Mouse (Mus musculus) mature B cell (primary cell): ENCODE data around the gene Ugt1a7c.
"Not testable (repeated sequence)": the region's sequence is repeated elsewhere in the genome, so short reads cannot be mapped to it uniquely, and the experiment has no call there.

ENCODE experiments used
- in situ Hi-C: fragments of 300-500 bp; cut with MboI; formaldehyde crosslinking; loops from 2 replicates; pipeline ENCODE4 v1.14.3; 2019

Ugt1a7c gene

DNA sequence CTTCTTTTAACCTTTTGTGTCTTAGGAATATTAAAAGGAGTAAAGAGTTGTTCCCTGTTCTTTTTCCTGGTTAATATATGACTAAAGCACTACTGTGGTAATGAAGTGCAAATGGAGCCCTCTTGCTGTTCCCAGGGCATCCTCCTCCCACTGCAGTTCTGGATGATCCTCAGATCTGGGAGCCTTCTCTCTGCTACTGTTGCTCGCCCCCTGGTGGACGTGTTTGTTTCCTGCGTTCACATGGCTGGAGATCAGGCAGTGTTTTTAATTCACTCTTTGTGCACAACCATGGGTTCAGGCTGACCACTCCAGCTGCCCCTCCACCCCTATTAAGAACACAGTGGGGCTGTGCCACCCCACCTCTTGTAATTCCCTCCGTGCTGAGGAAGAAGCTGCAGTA lies 25.7 kb downstream of the Ugt1a7c start:
- in situ Hi-C loops, result not testable (repeated sequence)

DNA sequence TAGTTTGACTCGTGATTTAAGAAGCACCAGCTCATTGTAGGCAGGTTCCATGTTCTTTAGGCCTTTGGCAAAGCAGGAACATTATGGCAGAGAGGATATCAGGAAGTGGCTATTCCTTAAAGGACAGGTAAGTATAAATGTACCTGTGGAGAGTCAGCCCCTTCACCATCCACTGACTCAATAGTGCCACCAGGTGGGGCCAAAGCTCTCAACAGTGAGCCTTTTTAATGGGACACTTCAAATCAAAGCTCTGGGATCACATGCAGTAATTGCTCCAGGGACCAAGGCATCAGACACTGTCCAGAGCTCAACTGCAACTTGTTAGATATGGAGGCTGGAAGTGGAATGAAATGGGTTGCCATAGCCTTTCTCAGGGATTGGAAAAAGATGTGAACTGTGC lies 26.7 kb downstream of the Ugt1a7c start:
- in situ Hi-C loops, result not testable (repeated sequence)

DNA sequence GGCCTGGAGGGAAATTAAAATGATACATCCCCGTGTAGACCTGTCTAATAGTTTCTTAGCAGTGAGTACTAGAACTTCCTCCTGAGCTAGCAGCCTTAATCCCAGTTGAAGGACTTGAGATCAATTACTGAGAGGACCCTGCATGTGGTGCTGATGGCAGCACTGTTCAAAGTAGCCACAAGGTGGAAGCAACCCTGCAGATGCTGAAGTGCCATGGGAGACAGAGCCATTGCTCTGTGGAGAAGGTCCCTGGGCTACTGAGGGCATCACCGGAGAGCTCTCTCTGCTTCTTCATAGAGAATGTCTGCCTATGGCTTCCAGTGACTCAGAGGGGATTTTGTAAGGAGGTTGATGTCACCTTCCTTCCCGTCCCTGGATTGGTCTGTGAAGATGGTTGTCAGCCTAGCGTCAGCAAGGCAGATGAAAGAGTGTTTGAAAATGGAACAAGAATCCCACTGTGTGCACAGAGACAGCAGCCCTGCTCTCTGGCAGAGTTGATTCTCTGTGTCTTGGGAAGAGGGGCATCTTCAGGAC lies 31.0 kb downstream of the Ugt1a7c start:
- in situ Hi-C loops, result not testable (repeated sequence)

DNA sequence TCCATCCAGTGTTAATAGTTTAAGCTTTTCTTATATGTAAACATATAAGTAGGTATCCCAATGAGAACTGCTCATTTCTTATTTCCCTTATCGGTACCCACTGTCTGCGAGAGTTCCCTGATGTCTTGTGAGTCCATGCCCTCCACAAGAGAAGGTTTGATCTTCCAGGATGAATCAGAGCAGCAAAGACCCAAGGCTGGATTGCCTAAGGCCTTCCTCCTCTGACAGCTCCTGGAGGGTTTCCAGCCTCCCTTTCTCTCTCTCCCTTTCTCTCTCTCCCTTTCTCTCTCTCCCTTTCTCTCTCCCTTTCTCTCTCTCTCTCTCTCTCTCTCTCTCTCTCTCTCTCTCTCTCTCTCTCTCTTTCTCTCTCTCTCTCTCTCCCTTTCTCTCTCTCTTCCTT lies 34.2 kb downstream of the Ugt1a7c start:
- in situ Hi-C loops, result not testable (repeated sequence)

DNA sequence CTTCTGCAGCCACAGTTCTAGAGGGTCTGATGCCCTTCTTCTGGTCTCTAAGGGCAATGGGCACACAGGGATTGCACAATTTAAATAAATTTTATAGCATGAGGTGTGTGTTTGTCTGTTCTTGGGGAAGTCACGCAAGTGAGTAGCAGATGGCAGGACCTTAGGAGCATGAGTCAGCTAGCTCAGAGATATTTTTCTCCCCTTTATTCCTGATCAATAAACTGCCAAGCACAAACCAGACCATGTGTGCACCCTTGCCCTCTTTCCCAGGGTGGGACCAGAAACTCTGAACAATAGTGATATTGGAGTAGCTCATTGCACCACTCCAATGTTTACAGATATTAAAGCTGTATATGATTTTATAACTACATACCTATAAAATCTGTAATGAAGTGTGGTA lies 35.4 kb downstream of the Ugt1a7c start:
- in situ Hi-C loops, result not testable (repeated sequence)

DNA sequence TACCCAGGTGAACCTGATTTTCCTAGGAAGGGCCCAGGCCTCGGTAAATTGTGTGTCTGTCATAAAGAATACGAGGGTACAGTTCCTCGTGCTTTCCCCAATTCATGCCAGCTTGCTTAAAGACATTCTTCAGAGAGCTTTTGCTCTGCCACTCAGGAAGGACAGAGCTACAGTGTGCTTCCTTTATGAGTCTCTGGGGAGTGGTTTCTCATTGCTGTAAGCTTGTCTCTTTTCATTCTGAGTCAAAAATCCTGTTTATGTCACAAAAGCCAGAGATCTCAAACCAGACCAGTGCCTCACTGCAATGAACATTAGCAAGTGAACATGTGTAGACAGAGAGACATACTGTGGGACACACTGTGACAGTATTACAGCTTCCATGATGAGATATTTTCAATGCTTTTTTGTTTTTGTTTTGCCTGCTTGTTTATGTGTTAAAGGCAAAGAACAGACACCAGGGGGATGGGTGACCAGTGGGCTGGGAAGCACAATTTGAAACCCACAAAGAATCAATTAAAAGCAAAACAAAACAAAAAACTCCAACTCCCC lies 39.1 kb downstream of the Ugt1a7c start:
- in situ Hi-C loops, result no loop called here

DNA sequence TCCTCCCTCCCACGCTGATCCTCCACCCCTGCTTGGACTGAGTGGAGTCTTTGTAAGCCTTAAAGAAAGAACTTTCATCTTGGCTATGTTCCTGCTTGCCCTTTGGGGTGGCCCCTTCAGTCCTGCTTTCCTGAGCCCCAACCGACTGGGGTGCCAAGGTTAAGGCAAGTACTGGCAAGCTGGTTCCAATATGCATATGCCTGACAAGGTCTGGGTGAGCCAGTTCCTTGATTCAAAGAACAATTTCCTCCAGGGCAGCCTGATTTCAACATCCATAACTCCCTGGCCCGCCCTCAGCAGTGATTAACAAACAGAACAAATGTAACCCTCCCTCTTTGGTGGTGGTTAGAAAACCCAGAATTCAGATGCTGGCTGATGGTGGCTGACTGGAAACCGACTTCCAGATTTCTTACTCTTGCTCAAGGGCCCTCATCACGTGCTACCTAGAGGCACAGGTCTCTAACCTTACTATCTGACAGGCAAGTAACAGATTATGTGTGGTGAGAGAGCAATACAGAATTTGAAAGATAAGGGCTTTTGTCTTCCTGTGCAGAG lies 39.7 kb downstream of the Ugt1a7c start, which contains the start of gene Ugt1a6a:
Ugt1a6a (plus strand) TSS at position 353 of the 555 bp plus-strand sequence.
- in situ Hi-C loops, result not testable (repeated sequence)

DNA sequence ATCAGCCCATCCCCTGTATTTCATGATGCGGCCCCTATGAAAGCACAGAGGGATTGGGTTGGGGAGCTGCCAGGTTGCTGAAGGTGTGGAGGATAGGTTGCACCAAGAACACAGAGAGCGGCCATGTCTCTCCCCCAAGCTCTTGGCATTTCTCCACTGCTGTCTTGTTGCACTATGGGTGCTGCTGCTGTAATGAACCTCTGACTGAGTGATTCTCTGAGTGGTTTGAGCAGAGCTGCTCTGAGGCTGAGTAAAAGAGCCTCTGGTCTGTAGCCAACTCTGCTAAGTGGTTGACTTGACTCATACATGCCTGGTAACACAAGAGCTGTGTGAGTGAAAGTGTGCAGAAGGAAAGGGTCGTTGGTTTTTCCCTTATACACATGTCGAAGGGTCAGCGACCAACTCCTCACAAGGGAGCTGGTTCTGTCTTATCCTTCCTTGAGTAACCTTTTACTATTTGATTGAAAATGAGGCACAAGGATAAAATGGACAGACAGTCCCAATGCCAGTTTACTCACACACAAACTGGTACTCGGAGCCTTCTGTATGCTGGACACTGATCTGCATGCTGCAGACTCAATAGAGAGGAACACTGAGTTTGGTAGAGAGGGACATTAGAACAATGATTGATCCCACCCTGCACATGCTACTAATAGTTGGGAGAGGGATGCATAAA lies 40.5 kb downstream of the Ugt1a7c start:
- in situ Hi-C loops, result not testable (repeated sequence)

DNA sequence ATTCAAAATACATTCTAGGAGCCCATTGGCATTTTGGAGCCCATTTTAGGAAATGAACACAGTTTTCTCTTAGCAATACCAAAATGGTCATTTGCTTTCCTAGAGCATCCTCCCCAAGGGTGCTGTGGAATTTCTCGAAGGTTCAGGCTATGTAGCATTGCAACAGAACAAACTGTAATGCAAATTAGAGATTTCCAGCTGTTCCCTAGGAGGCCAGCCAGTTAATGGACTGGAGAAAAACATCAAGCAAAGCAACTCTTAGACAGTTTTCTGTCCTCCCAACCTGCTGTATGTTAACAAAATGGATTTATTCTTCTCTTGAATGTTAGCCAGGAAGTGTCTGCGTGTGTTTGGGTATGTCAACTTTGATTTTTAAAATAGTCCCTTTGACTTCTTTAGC lies 41.8 kb downstream of the Ugt1a7c start:
- in situ Hi-C loops, result no loop called here

DNA sequence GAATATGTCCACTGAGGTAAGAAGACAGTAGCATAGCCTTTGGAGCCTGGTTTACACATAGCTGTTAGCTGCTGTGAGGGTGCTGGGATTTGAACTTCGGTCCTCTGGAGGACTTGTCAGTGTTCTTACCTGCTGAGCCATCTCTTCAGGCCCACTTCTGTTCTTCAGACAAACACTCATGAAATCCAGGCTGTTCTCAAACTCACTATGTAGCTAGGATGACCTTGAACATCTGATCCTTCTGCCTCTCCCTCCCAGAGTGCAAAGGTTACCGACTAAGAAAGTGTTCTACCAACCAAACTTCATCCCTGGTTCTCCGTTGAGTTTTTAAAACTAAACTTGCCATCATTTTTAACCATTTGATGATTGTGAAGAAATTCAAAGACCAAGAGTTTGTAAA lies 42.4 kb downstream of the Ugt1a7c start:
- in situ Hi-C loops, result no loop called here

DNA sequence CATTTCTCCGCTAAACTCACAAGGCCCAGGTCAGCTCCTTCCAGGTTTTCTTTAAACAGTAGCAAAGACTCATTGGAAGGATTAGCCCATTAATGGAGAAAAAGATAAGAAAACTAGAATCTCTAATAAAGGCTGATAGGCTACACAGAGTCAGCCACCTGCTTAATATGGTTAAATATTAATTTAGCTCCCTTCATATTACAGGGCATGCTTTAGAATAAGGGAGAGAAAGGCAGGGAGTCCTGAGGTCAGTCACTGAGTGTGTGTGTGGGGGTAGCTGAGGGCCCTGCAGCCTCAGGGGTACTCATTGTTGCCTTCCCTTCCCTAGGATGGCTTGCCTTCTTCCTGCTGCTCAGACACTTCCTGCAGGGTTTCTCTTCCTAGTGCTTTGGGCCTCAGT lies 43.3 kb downstream of the Ugt1a7c start:
- in situ Hi-C loops, result no loop called here

DNA sequence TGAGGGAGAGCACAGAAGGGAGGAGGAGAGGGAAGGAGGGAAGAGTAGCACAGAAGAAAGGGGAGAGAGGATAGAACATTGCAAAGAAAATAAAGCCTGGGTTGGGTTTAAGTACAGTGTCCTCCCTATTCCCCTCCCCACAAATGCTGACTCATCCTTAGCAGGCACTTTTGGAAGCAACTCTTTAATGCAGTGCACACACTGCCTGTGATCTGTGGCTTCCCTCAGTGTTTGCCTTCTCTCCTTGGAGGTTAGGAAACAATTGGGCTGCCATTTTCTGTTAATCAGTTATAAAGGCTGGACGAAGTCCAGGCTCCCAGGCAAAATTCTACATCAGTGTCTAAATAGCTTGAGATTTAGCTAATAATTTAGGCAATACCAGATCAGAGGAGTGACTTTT lies 45.6 kb downstream of the Ugt1a7c start:
- in situ Hi-C loops, result not testable (repeated sequence)

DNA sequence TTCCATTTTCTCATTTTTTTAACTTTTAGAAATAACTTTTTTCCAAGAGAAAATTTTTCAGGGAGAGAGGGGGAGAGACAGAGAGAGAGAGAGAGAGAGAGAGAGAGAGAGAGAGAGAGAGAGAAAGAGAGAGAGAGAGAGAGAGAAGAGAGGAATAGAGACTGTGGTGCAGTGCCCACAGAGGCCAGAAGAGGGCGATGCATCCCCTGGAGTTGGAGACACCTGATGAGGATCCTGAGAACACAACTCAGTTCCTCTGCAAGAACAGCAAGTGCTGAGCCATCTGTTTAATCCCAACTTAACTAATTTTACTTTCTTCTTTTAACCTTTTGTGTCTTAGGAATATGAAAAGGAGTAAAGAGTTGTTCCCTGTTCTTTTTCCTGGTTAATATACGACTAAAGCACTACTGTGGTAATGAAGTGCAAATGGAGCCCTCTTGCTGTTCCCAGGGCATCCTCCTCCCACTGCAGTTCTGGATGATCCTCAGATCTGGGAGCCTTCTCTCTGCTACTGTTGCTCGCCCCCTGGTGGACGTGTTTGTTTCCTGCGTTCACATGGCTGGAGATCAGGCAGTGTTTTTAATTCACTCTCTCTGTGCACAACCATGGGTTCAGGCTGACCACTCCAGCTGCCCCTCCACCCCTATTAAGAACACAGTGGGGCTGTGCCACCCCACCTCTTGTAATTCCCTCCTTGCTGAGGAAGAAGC lies 49.3 kb downstream of the Ugt1a7c start:
- in situ Hi-C loops, result not testable (repeated sequence)

DNA sequence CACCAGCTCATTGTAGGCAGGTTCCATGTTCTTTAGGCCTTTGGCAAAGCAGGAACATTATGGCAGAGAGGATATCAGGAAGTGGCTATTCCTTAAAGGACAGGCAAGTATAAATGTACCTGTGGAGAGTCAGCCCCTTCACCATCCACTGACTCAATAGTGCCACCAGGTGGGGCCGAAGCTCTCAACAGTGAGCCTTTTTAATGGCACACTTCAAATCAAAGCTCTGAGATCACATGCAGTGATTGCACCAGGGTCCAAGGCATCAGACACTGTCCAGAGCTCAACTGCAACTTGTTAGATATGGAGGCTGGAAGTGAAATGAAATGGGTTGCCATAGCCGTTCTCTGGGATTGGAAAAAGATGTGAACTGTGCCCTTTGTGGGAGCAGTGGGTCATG lies 50.4 kb downstream of the Ugt1a7c start:
- in situ Hi-C loops, result not testable (repeated sequence)

DNA sequence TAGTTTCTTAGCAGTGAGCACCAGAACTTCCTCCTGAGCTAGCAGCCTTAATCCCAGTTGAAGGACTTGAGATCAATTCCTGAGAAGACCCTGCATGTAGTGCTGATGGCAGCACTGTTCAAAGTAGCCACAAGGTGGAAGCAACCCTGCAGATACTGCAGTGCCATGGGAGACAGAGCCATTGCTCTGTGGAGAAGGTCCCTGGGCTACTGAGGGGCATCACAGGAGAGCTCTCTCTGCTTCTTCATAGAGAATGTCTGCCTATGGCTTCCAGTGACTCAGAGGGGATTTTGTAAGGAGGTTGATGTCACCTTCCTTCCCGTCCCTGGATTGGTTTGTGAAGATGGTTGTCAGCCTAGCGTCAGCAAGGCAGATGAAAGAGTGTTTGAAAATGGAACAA lies 55.3 kb downstream of the Ugt1a7c start:
- in situ Hi-C loops, result not testable (repeated sequence)

DNA sequence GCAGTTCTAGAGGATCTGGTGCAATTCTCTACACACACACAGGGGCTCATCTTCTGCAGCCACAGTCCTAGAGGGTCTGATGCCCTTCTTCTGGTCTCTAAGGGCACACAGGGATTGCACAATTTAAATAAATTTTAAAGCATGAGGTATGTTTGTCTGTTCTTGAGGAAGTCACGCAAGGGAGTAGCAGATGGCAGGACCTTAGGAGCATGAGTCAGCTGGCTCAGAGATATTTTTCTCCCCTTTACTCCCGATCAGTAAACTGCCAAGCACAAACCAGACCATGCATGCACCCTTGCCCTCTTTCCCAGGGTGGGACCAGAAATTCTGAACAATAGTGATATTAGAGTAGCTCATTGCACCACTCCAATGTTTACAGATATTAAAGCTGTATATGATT lies 63.6 kb downstream of the Ugt1a7c start:
- in situ Hi-C loops, result no loop called here

DNA sequence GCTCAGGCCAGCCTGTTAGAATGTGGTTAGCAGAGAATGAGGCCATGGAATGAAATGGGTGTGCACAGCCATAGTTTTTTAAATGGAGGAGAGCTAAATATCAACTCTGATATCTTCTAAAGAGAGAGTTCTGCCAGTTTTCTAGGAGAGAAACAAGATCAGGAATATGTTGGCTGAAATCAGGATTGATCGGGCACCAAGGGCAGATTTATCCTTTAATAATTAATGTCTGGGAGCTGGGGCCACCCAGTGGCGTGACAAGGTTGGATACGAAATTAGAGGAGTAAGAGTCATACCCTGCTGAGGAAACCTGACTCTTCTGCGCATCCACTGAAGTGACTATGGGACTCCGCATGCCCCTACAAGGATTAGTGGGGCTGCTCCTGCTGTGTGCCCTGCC lies 70.8 kb downstream of the Ugt1a7c start, which contains the start of gene Ugt1a5:
Ugt1a5 (plus strand) TSS at position 302 of the 400 bp plus-strand sequence.
- in situ Hi-C loops, result no loop called here

DNA sequence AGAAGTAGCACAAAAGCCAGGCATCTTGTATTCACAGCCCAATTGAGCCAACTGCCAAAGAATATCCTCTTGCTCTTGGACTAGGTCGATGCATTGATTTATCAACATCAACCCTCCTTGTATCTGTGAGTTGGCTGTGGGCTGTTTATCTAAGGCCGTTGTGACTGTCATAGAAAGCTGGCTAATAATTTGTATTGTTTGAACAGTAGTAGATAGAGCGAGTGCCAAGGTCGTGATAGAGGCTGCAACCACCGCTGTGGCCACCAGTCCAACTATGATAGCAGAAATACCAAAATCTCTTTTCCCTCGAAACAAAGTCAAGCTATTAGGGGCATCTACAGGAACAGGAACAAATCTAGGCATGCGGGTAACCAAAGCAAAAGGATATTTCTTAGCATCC lies 77.3 kb downstream of the Ugt1a7c start:
- in situ Hi-C loops, result not testable (repeated sequence)

DNA sequence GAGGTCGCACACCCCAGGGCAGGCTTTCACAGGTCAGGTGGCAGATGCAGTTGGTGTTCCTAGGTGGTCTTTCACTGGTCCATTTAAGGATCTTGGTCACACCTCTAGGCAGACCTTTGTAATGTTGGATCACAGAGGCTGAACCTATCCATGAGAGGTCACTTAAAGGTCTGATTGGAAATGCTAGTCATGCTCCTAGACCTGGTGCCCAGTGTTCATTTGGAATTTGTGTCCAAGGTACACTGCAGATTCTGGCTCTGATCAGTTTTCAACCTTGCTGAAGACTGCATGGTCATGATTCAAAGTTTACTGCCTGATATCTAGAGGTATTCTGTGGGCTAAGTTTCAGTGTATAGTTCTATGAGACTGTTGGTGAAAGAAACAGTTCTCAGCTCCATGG lies 84.8 kb downstream of the Ugt1a7c start:
- in situ Hi-C loops, result no loop called here

DNA sequence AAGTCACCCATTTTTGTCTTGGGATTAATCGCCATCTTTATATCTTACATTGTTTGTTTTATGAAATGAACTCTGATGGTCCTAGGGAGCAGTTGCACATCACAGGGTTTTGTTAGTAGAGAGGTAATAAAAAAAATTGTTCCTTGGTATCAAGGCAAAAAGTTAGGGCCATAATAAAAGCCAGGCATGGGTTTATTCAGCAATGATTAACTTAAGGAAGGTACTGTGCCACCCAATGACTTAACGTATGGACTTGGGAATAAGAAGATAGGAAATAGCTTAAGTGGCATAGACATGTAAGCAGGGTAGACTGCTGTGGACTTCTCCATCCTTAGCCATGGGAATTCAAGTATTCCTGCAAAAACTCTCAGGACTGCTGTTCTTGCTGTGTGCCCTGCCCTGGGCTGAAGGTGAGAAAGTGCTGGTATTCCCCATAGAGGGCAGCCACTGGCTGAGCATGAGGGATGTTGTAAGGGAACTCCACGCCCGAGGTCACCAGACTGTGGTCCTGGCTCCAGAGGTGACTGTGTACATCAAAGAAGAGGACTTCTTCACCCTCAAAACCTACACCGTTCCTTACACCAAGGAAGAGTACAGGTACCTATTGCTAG lies 91.6 kb downstream of the Ugt1a7c start:
- in situ Hi-C loops, result no loop called here

DNA sequence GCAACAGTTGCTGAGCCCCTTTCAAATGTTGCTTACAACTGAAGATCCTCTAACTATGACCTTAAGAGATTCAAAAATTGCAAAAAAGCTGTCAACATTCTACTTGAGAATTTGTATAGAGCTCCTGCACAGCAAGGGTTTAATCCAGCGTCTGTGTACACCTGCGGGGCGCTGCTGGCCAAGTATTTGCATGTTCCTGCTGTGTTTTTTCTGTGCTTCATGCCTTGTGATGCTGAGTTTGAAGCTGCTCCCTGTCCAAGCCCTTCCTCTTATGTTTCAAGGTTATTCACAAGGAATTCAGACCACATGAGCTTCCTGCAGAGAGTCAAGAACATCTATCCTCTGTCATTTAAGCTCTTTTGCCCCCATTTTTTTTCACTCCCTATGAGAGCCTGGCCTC lies 97.3 kb downstream of the Ugt1a7c start:
- in situ Hi-C loops, result no loop called here

DNA sequence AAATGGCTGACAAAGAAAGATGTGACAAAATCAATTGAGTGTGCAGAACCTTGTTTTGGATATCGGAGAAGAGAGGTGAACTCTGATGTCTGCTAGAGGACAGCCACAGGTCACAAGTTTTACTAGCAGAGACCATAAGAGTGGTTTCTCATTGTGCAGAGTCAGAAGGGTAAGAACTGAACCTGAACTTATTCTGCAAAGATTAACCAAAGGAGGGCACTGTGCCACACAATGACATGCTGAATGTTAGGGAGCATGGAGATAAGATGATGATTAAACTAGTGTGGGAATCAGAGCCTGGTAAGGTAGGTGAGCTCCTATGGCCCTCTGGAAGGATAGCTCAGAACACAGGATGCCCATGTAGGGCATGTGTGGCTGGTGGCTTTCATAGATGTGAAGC lies 100.8 kb downstream of the Ugt1a7c start:
- in situ Hi-C loops, result no loop called here
